Mouse (Mus musculus) spleen, adult 2 months (tissue): ENCODE data around the gene Gm9936. TPM values are rescaled to one million over a fixed set of nuclear protein-coding genes. Genes with fewer than 3 reads are reported as not detected.
A peak's percentile ranks its signal among the peaks of the same experiment; 100 is the strongest.

Source experiments
- DNase-seq, 2 experiments: peaks; one replicate each; pipeline versions ENCODE4 v3.0.0 to v3.0.0-alpha.2; 2012 to 2021; ENCODE audit warnings: low spot score in 2 of 2, low read depth in 1 of 2
- H3K27ac ChIP-seq: fragments of 200-500 bp; 2 replicates; pipeline ENCODE4 v1.5.1; 2012; ENCODE audit warnings: low read length, inconsistent platforms; ENCODE audit not compliant: insufficient read depth
- H3K27me3 ChIP-seq: fragments of 200-500 bp; 2 replicates; pipeline ENCODE4 v1.6.1; 2012; ENCODE audit warnings: mild to moderate bottlenecking, moderate library complexity, low read length, inconsistent platforms; ENCODE audit not compliant: control insufficient read depth, insufficient read depth
- H3K36me3 ChIP-seq: fragments of 200-500 bp; 2 replicates; pipeline ENCODE4 v1.6.1; 2012; ENCODE audit warnings: mild to moderate bottlenecking, low read length, inconsistent platforms; ENCODE audit not compliant: control insufficient read depth, insufficient read depth
- H3K4me1 ChIP-seq: fragments of 200-500 bp; 2 replicates; pipeline ENCODE4 v1.6.1; 2011; ENCODE audit warnings: inconsistent platforms; ENCODE audit not compliant: control insufficient read depth, insufficient read depth, insufficient read length
- H3K4me3 ChIP-seq: fragments of 200-500 bp; 2 replicates; pipeline ENCODE4 v1.5.1; 2011; ENCODE audit warnings: mild to moderate bottlenecking, inconsistent platforms; ENCODE audit not compliant: insufficient read depth, insufficient read length; ENCODE audit errors: extremely low read depth
- CTCF ChIP-seq: fragments of 200-500 bp; IDR thresholded peaks from 2 replicates; pipeline ENCODE4 v1.5.1; 2011; ENCODE audit warnings: mild to moderate bottlenecking, inconsistent platforms; ENCODE audit not compliant: insufficient read depth, insufficient read length, insufficient replicate concordance; ENCODE audit errors: extremely low read depth
- POLR2A ChIP-seq: fragments of 200-500 bp; IDR thresholded peaks from 2 replicates; pipeline ENCODE4 v1.6.1; 2011; ENCODE audit warnings: low read depth, low read length, inconsistent platforms
- WGBS: fragments of 180-500 bp; shearing (Covaris S2); methylation state at CpG from one replicate; pipeline ENCODE4 v1.1.7; 2018; 5-methylcytosine and 5-hydroxymethylcytosine counted together
- polyA plus RNA-seq: library from polyadenylated mRNA; depleted of rRNA; stranded (reverse); fragments of >200 nt; gene quantifications from 2 replicates; pipeline ENCODE4 v1.2.3, GENCODE M21; 2012; rRNA removed

Gm9936 gene
- not detected in 2 replicates for polyA plus RNA-seq

DNA sequence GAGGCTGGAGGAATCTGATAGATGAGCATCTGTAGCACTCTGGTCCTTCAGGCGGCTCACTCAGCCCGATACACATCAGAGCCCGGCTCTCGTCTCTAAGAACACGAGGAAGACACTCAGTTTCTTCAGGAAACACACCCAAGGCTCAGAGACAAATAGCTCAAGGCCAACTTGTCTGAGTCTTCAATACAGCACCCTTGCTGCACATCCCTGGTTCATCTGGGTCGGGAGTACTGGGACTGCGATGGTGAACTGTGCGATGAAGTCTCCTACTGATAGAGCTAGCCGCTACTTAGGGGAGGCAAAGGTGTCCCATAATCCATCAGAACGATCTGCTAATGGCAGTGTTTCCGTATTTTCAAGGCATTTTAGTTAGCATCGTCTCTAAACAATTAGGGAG is at the start of gene Gm9936:
Gene Gm9936 (minus strand): TSS at position 101 of the 400 bp plus-strand sequence.
- Histone ChIP-seq H3K27me3 (no peaks in the 10 kb centered on the region), H3K36me3 (no peaks in the 10 kb centered on the region), H3K4me3 (no peak within 1 kb of the TSS; the same call in 1 of the 2 replicates), H3K4me1 (no peaks in the 10 kb centered on the region; the same call in 1 of the 2 replicates), H3K27ac (no peak within 1 kb of the TSS)
- 87% methylated on average over 12 of the region's 12 CpGs for WGBS
- no peak for DNase-seq
- TF ChIP-seq POLR2A (no peak), CTCF (no peak)

DNA sequence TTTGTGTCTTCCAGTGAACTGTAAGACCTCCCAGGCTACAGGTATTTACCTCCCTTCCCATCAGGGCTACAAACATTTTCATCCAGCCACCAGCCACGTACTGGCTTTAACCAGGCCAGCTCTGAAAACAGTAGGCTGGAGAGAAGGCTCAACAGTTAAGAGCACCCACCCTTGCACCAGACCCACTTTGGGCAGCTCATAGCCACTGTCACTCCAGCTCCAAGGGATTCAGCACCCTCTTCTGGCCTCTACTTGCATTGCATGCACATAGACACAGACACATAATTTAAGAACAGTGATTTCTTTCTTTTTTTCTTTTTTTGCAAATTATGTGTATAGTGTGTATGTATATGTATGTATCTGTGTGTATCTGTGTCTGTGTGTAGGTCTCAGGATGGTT is 43.9 kb upstream of the Gm9936 start:
- 74% methylated on average over 1 of the region's 1 CpGs for WGBS
- H3K4me1 ChIP-seq = peaks cover 3% of the 10 kb centered on the region; the same call in 1 of the 2 replicates
- TF ChIP-seq POLR2A (no peak), CTCF (peak; percentile 68; the same call in 1 of the 2 replicates)
- no peak overlapping the region for H3K4me3 ChIP-seq
- no peak overlapping the region for H3K27ac ChIP-seq
- DNase-seq = peak in 1 of 2 experiments; percentile 39
- H3K27me3 ChIP-seq = no peaks in the 10 kb centered on the region
- peaks cover 10% of the 10 kb centered on the region for H3K36me3 ChIP-seq

DNA sequence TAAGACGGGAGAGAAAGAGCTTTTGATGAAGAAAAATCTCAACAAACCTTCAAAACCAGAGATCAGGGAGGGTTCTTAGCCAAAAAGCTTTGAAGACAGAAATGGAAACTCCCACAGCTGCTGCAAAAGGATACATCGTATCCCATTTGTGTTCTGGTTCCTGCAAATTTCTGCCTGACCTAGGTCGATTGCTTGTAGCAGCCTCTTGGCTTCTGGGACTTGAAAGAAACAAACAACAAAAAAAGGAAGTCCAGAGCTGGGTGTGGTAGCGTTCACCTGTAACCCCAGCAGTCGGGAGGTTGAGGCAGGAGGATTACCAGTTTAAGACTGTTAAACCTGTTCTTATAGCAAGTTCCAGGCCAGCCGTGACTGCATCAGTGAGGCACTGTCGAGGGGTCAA is 40.4 kb upstream of the Gm9936 start:
- WGBS = 28% methylated on average over 7 of the region's 7 CpGs

DNA sequence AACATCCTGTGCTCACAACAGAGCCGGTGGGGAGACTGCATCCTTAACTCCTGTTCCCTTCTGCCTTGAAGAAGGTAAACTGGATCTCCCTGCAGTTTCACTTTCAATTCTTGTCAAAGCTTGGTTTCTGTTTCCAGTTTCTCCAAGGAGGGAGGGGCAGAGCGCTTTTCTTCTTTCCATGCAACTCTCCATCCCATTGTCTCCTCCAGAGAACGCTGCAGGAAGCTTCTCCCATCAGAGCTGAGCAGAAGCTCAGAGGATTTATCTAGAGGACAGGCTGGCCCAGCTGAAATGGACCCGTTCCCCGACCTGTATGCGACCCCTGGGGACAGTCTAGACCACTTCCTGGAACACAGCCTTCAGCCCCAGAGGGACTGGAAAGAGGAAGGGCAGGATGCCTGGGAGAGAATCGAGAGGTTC is 38.9 kb upstream of the Gm9936 start:
- peak overlapping the region; percentile 36 for H3K27ac ChIP-seq
- 1% methylated on average over 7 of the region's 7 CpGs for WGBS
- H3K36me3 ChIP-seq = no peaks in the 10 kb centered on the region
- peaks cover 7% of the 10 kb centered on the region; the same call in 1 of the 2 replicates for H3K4me1 ChIP-seq
- peak in 1 of 2 experiments; percentile 14 for DNase-seq
- peak overlapping the region; percentile 55 for H3K4me3 ChIP-seq
- TF ChIP-seq CTCF (no peak), POLR2A (no peak)
- H3K27me3 ChIP-seq = no peaks in the 10 kb centered on the region

More for the DNA sequence above, 40.4 kb upstream of the Gm9936 start:
- no peak overlapping the region for H3K27ac ChIP-seq
- H3K27me3 ChIP-seq = no peaks in the 10 kb centered on the region
- no peak for DNase-seq
- H3K36me3 ChIP-seq = no peaks in the 10 kb centered on the region
- H3K4me3 ChIP-seq = no peak overlapping the region
- no peak for TF ChIP-seq POLR2A
- no peak for TF ChIP-seq CTCF
- H3K4me1 ChIP-seq = peaks cover 7% of the 10 kb centered on the region; the same call in 1 of the 2 replicates

DNA sequence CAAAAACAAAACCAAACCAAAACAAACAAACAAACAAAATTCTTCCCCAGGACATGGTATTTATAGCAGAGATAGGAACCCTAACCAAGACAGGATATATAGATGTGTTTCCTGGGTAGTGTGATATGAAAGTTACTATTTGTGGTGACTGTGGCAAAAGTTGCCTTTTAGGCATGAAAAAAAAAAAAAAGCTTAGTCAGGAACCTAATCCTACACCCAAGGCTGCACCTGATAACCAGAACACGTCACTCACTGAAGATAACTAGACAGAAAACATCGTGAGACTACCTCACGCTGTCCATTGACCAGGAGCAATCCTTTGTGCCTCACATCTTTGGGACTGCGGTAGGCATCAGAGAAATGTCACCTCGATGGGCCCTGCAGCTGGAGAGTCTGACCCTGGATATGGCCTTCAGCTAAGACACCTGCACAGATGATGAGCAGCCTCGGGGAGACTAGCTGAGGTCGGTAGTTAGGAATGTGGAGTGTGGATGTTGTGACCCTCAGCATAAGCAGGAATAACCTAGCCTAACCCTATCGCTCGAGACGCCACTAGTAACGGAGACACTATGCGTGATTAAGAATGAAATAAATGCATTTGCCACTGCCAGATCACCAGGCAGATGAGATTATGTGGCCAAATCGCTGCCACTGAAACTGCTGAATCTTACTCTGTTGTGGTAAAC is 38.3 kb upstream of the Gm9936 start, which contains the start of gene Oasl2:
Gene Oasl2 (plus strand): TSS at position 249 of the 686 bp plus-strand sequence.
- Histone ChIP-seq H3K27me3 (no peaks in the 10 kb centered on the region), H3K4me1 (peaks cover 7% of the 10 kb centered on the region; the same call in 1 of the 2 replicates), H3K36me3 (no peaks in the 10 kb centered on the region), H3K27ac (peak within 1 kb of the TSS; percentile 36), H3K4me3 (peak within 1 kb of the TSS; percentile 55)
- TF ChIP-seq POLR2A (no peak), CTCF (no peak)
- 25% methylated on average over 13 of the region's 13 CpGs for WGBS
- no peak for DNase-seq

DNA sequence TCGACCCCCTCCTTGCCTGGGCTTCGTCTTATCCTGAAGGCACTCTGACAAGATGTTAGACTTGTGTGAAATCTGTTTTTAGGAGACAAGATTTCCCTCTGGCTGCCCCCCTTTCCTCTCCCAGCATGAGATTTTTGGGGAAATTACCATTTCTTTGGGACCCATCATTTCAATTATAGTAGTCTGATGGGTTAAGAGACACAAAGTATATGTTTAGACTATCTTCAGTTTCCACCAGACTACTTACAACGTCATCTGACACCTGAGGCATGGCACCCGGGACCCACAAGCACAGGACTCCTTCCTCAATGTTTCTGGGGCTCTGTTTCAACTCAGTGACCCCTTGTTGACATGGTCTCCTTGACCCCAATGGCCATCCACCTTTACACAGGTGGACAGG is 37.1 kb upstream of the Gm9936 start:
- Histone ChIP-seq H3K27ac (no peak overlapping the region), H3K4me1 (peaks cover 7% of the 10 kb centered on the region; the same call in 1 of the 2 replicates), H3K36me3 (no peaks in the 10 kb centered on the region), H3K27me3 (no peaks in the 10 kb centered on the region), H3K4me3 (no peak overlapping the region)
- no peak for DNase-seq
- TF ChIP-seq POLR2A = no peak
- no peak for TF ChIP-seq CTCF
- WGBS = 90% methylated on average over 4 of the region's 4 CpGs

DNA sequence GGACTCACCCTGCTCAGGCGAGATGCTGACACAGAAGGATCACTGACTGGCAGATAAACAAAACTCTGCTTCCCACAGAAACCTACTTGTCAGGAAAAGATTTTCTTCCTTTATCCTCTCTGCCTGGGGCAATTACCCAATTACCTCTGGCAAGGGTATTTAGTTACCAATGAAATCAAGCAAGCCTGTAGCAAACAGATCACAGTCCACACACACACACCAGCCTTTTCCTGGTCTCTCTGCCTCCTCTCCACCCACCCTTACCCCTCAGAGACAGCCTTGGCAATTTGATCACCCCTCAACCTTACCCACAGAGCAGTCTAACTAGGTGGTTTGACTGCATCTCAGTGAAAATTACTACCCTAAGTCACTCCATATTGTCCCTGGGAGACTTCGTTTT is 30.5 kb upstream of the Gm9936 start:
- Histone ChIP-seq H3K36me3 (no peaks in the 10 kb centered on the region), H3K4me1 (no peaks in the 10 kb centered on the region), H3K27me3 (no peaks in the 10 kb centered on the region), H3K27ac (no peak overlapping the region), H3K4me3 (no peak overlapping the region)
- TF ChIP-seq POLR2A (no peak), CTCF (no peak)
- WGBS = 95% methylated on average over 2 of the region's 2 CpGs
- DNase-seq = no peak
